Mouse (Mus musculus): ENCODE data around the gene Hk1. TPM values are rescaled to one million over a fixed set of nuclear protein-coding genes. Genes with fewer than 3 reads are reported as not detected.
A peak's percentile ranks its signal among the peaks of the same experiment; 100 is the strongest.

The Hk1 gene
- polyA plus RNA-seq, 1 experiment: 65.7 TPM

- peaks cover 5% of the 10 kb centered on the region for H3K79me2 ChIP-seq (ENCODE audit: control insufficient read depth, insufficient read depth)
- no peak overlapping the region for H3ac ChIP-seq (ENCODE audit: control insufficient read depth, insufficient read length, low read depth)
- no peaks in the 10 kb centered on the region for H3K27me3 ChIP-seq (ENCODE audit: control insufficient read depth, insufficient read depth, insufficient read length)
- H3K36me3 ChIP-seq (ENCODE audit: control insufficient read depth, insufficient read depth): peaks cover 22% of the 10 kb centered on the region
- no peak overlapping the region for H3K4me3 ChIP-seq (ENCODE audit: insufficient read depth, poor library complexity, severe bottlenecking)
- peaks cover 5% of the 10 kb centered on the region for H3K79me3 ChIP-seq (ENCODE audit: low read depth)
- no peak for TF ChIP-seq USF1 (IDR thresholded peaks at IDR 0.05; ENCODE audit: low read depth)
- TF ChIP-seq CEBPB (IDR thresholded peaks at IDR 0.05; ENCODE audit: low read depth): no peak
- TF ChIP-seq MYOG (IDR thresholded peaks at IDR 0.05; ENCODE audit: control insufficient read depth, extremely low read depth, insufficient read length): no peak
- no peak for TF ChIP-seq MAX (IDR thresholded peaks at IDR 0.05)
- no peak for TF ChIP-seq MYOD1 (IDR thresholded peaks at IDR 0.05; ENCODE audit: control insufficient read depth, insufficient read length, low read depth)
- TF ChIP-seq CTCF (IDR thresholded peaks at IDR 0.05; ENCODE audit: control insufficient read depth, insufficient read depth, insufficient read length): no peak
- TF ChIP-seq FOSL1 (IDR thresholded peaks at IDR 0.05; ENCODE audit: insufficient read depth, low read length, poor library complexity, severe bottlenecking): no peak
Observed at GRCm38 (mm10) chr10:62309593-62309992, 70.1 kb downstream of the Hk1 start.

- H3K4me3 ChIP-seq (ENCODE audit: insufficient read depth, poor library complexity, severe bottlenecking): no peak overlapping the region
- TF ChIP-seq MAX (IDR thresholded peaks at IDR 0.05) (no peak), FOSL1 (IDR thresholded peaks at IDR 0.05; ENCODE audit: insufficient read depth, low read length, poor library complexity, severe bottlenecking) (no peak), MYOD1 (IDR thresholded peaks at IDR 0.05; ENCODE audit: control insufficient read depth, insufficient read length, low read depth) (no peak), USF1 (IDR thresholded peaks at IDR 0.05; ENCODE audit: low read depth) (no peak), CTCF (IDR thresholded peaks at IDR 0.05; ENCODE audit: control insufficient read depth, insufficient read depth, insufficient read length) (no peak), CEBPB (IDR thresholded peaks at IDR 0.05; ENCODE audit: low read depth) (no peak), MYOG (IDR thresholded peaks at IDR 0.05; ENCODE audit: control insufficient read depth, extremely low read depth, insufficient read length) (no peak)
- H3ac ChIP-seq (ENCODE audit: control insufficient read depth, insufficient read length, low read depth): no peak overlapping the region
Observed at GRCm38 (mm10) chr10:62308896-62309491, 70.7 kb downstream of the Hk1 start.

GRCm38 (mm10) chr10:62306483-62306882 lies 73.2 kb downstream of the Hk1 start:
- H3ac ChIP-seq (ENCODE audit: control insufficient read depth, insufficient read length, low read depth): no peak overlapping the region
- peaks cover 33% of the 10 kb centered on the region for H3K36me3 ChIP-seq (ENCODE audit: control insufficient read depth, insufficient read depth)
- peaks cover 19% of the 10 kb centered on the region for H3K79me2 ChIP-seq (ENCODE audit: control insufficient read depth, insufficient read depth)
- H3K79me3 ChIP-seq (ENCODE audit: low read depth): peaks cover 5% of the 10 kb centered on the region
- TF ChIP-seq USF1 (IDR thresholded peaks at IDR 0.05; ENCODE audit: low read depth): no peak
- no peak for TF ChIP-seq MYOG (IDR thresholded peaks at IDR 0.05; ENCODE audit: control insufficient read depth, extremely low read depth, insufficient read length)
- no peak for TF ChIP-seq MAX (IDR thresholded peaks at IDR 0.05)
- no peak for TF ChIP-seq CEBPB (IDR thresholded peaks at IDR 0.05; ENCODE audit: low read depth)
- TF ChIP-seq FOSL1 (IDR thresholded peaks at IDR 0.05; ENCODE audit: insufficient read depth, low read length, poor library complexity, severe bottlenecking): no peak
- no peak for TF ChIP-seq MYOD1 (IDR thresholded peaks at IDR 0.05; ENCODE audit: control insufficient read depth, insufficient read length, low read depth)
- no peak overlapping the region for H3K4me3 ChIP-seq (ENCODE audit: insufficient read depth, poor library complexity, severe bottlenecking)
- no peaks in the 10 kb centered on the region for H3K27me3 ChIP-seq (ENCODE audit: control insufficient read depth, insufficient read depth, insufficient read length)

More at GRCm38 (mm10) chr10:62308896-62309491, 70.7 kb downstream of the Hk1 start:
- no peaks in the 10 kb centered on the region for H3K27me3 ChIP-seq (ENCODE audit: control insufficient read depth, insufficient read depth, insufficient read length)
- peaks cover 20% of the 10 kb centered on the region for H3K36me3 ChIP-seq (ENCODE audit: control insufficient read depth, insufficient read depth)
- peaks cover 5% of the 10 kb centered on the region for H3K79me3 ChIP-seq (ENCODE audit: low read depth)
- peaks cover 5% of the 10 kb centered on the region for H3K79me2 ChIP-seq (ENCODE audit: control insufficient read depth, insufficient read depth)

GRCm38 (mm10) chr10:62305090-62305489 lies 74.6 kb downstream of the Hk1 start:
- no peak overlapping the region for H3ac ChIP-seq (ENCODE audit: control insufficient read depth, insufficient read length, low read depth)
- H3K79me3 ChIP-seq (ENCODE audit: low read depth): peaks cover 2% of the 10 kb centered on the region
- peaks cover 30% of the 10 kb centered on the region for H3K36me3 ChIP-seq (ENCODE audit: control insufficient read depth, insufficient read depth)
- TF ChIP-seq MYOG (IDR thresholded peaks at IDR 0.05; ENCODE audit: control insufficient read depth, extremely low read depth, insufficient read length) (no peak), MAX (IDR thresholded peaks at IDR 0.05) (no peak), CTCF (IDR thresholded peaks at IDR 0.05; ENCODE audit: control insufficient read depth, insufficient read depth, insufficient read length) (no peak), CEBPB (IDR thresholded peaks at IDR 0.05; ENCODE audit: low read depth) (no peak), USF1 (IDR thresholded peaks at IDR 0.05; ENCODE audit: low read depth) (no peak), FOSL1 (IDR thresholded peaks at IDR 0.05; ENCODE audit: insufficient read depth, low read length, poor library complexity, severe bottlenecking) (no peak), MYOD1 (IDR thresholded peaks at IDR 0.05; ENCODE audit: control insufficient read depth, insufficient read length, low read depth) (no peak)
- H3K27me3 ChIP-seq (ENCODE audit: control insufficient read depth, insufficient read depth, insufficient read length): no peaks in the 10 kb centered on the region
- H3K4me3 ChIP-seq (ENCODE audit: insufficient read depth, poor library complexity, severe bottlenecking): no peak overlapping the region
- peaks cover 15% of the 10 kb centered on the region for H3K79me2 ChIP-seq (ENCODE audit: control insufficient read depth, insufficient read depth)

GRCm38 (mm10) chr10:62300006-62300827 lies 79.5 kb downstream of the Hk1 start:
- peaks cover 42% of the 10 kb centered on the region for H3K36me3 ChIP-seq (ENCODE audit: control insufficient read depth, insufficient read depth)
- H3K79me3 ChIP-seq (ENCODE audit: low read depth): no peaks in the 10 kb centered on the region
- peak overlapping the region; percentile 65 for H3ac ChIP-seq (ENCODE audit: control insufficient read depth, insufficient read length, low read depth)
- H3K79me2 ChIP-seq (ENCODE audit: control insufficient read depth, insufficient read depth): peaks cover 15% of the 10 kb centered on the region
- no peak overlapping the region for H3K4me3 ChIP-seq (ENCODE audit: insufficient read depth, poor library complexity, severe bottlenecking)
- peak; percentile 63 for TF ChIP-seq MAX (IDR thresholded peaks at IDR 0.05)
- peak; percentile 17 for TF ChIP-seq FOSL1 (IDR thresholded peaks at IDR 0.05; ENCODE audit: insufficient read depth, low read length, poor library complexity, severe bottlenecking)
- TF ChIP-seq MYOG (IDR thresholded peaks at IDR 0.05; ENCODE audit: control insufficient read depth, extremely low read depth, insufficient read length): no peak
- peak; percentile 99 for TF ChIP-seq USF1 (IDR thresholded peaks at IDR 0.05; ENCODE audit: low read depth)
- H3K27me3 ChIP-seq (ENCODE audit: control insufficient read depth, insufficient read depth, insufficient read length): no peaks in the 10 kb centered on the region

All from C2C12 (cell line).